Mouse (Mus musculus): ENCODE results near the gene Cox4i2. TPM values are rescaled to one million over a fixed set of nuclear protein-coding genes. Genes with fewer than 3 reads are reported as not detected.
A peak's percentile ranks its signal among the peaks of the same experiment; 100 is the strongest.

The Cox4i2 gene
- polyA plus RNA-seq, 1 experiment from 2014 or later: 18.6 TPM

DNA sequence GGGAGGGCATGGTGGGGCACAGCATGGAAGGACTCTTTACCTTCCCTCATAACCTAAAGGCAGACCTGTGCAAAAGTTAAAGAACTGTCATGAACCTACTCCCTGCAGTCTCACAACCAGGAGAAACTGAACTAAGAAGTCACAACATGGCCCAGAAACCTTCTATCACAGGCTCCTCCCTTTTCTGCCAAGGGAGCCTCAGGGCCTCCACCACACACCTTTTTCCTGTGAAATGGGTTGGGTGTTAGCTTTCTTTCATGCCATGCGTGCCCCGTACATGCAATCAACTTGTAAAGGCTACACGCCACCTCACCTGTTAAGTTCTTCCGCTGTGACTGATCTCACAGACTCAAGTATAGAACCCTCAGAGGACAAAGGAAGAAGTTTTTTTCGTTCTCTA, 49.1 kb downstream of the Cox4i2 start:
- 84% methylated on average over 5 of the region's 5 CpGs for WGBS
- Histone ChIP-seq H3K27ac (replicated peaks in 1 of 2; ENCODE audit: control insufficient read depth in 1 of 2, insufficient read depth in 1 of 2, low read depth in 2 of 2, low read length in 2 of 2) (no peak overlapping the region), H3K27me3 (ENCODE audit: control insufficient read depth, insufficient read depth, low read length) (no peaks in the 10 kb centered on the region), H3K4me2 (ENCODE audit: low read length) (no peak overlapping the region), H3K36me3 (ENCODE audit: control insufficient read depth, insufficient read depth, low read length) (peaks cover 5% of the 10 kb centered on the region; the same call in 1 of the 2 replicates), H3K4me3 (ENCODE audit: control insufficient read depth in 1 of 2, insufficient read depth in 1 of 2, low read depth in 1 of 2, low read length in 2 of 2) (no peak overlapping the region), H3K9me3 (ENCODE audit: control insufficient read depth, low read length) (no peaks in the 10 kb centered on the region), H3K4me1 (ENCODE audit: control insufficient read depth in 2 of 2, insufficient read depth in 2 of 2, low read length in 2 of 2) (peaks cover 11 to 26% of the 10 kb centered on the region in 2 experiments), H3K9ac (ENCODE audit: low read length) (no peak overlapping the region)
- ATAC-seq (ENCODE audit: insufficient number of reproducible peaks, insufficient read depth, low FRiP score, low read depth): no peak

DNA sequence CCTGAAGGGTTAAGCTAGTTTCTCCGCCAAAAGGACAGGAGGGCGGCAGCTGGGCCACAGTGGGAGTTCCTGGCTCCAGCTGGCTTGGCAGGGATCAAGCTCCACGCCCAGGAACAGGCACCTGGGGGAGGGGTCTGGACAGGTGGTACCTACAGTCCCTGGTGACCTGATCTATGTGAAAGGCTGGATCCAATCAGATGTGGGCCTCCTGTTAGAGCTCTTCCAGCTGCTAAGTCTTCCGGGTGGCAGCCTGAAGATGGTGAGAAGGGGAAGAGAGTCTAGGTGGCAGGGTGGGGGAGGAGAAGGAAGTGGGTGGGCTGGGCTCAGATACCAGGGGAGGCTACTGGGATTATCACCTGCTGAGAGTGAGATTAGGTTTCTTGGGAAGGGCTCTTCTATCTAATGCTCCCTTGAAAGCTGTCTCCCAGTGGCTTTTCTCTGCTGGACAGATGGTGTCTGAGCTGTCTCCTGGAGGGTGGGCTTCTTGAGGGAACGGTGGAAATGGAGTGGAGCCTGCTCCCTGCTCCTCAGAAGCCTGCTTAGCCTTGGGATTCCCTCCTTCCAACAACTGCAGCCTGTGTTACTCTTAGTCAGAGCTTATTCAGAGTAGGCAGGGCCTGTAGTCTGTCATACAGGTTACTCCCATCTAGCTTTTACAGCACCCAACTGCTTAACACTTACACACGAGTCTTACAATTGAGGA, 50.6 kb downstream of the Cox4i2 start:
- no peak overlapping the region for H3K4me2 ChIP-seq (ENCODE audit: low read length)
- H3K36me3 ChIP-seq (ENCODE audit: control insufficient read depth, insufficient read depth, low read length): peaks cover 2% of the 10 kb centered on the region; the same call in 1 of the 2 replicates
- H3K4me3 ChIP-seq (ENCODE audit: control insufficient read depth in 1 of 2, insufficient read depth in 1 of 2, low read depth in 1 of 2, low read length in 2 of 2): no peak overlapping the region
- H3K9me3 ChIP-seq (ENCODE audit: control insufficient read depth, low read length): no peaks in the 10 kb centered on the region
- H3K27ac ChIP-seq (replicated peaks in 1 of 2; ENCODE audit: control insufficient read depth in 1 of 2, insufficient read depth in 1 of 2, low read depth in 2 of 2, low read length in 2 of 2): 0 out of 4 replicates have a peak overlapping the region, but pooled peaks have one; percentile 12 to 20
- no peak for ATAC-seq (ENCODE audit: insufficient number of reproducible peaks, insufficient read depth, low FRiP score, low read depth)
- no peak overlapping the region for H3K9ac ChIP-seq (ENCODE audit: low read length)
- no peaks in the 10 kb centered on the region for H3K27me3 ChIP-seq (ENCODE audit: control insufficient read depth, insufficient read depth, low read length)
- peaks cover 11 to 26% of the 10 kb centered on the region in 2 experiments for H3K4me1 ChIP-seq (ENCODE audit: control insufficient read depth in 2 of 2, insufficient read depth in 2 of 2, low read length in 2 of 2)
- WGBS: 17% methylated on average over 6 of the region's 6 CpGs

DNA sequence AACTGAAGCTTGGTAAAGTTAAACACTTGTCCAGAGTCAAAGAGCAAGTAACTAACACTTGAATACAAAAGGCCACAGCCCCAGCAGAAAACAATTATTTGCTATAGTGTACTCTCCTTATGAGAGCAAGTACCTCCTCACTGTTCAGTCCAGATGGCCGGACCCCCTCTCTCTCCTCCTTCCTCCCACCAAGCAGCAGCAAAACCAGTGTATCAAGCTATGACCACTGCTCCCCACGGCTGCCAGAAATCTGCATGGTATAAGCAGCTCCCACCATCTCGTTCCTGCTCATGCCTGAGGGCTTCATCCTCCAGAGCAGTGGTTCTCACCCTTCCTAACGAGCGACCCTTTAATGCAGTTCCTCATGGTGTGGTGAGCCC, 51.1 kb downstream of the Cox4i2 start:
- Histone ChIP-seq H3K27ac (replicated peaks in 1 of 2; ENCODE audit: control insufficient read depth in 1 of 2, insufficient read depth in 1 of 2, low read depth in 2 of 2, low read length in 2 of 2) (0 out of 4 replicates have a peak overlapping the region, but pooled peaks of 1 of the 2 experiments have one; percentile 20), H3K4me3 (ENCODE audit: control insufficient read depth in 1 of 2, insufficient read depth in 1 of 2, low read depth in 1 of 2, low read length in 2 of 2) (no peak overlapping the region), H3K9ac (ENCODE audit: low read length) (no peak overlapping the region), H3K36me3 (ENCODE audit: control insufficient read depth, insufficient read depth, low read length) (peaks cover 2% of the 10 kb centered on the region; the same call in 1 of the 2 replicates), H3K4me2 (ENCODE audit: low read length) (no peak overlapping the region), H3K4me1 (ENCODE audit: control insufficient read depth in 2 of 2, insufficient read depth in 2 of 2, low read length in 2 of 2) (peaks cover 11 to 26% of the 10 kb centered on the region in 2 experiments), H3K27me3 (ENCODE audit: control insufficient read depth, insufficient read depth, low read length) (no peaks in the 10 kb centered on the region), H3K9me3 (ENCODE audit: control insufficient read depth, low read length) (no peaks in the 10 kb centered on the region)
- 56% methylated on average over 5 of the region's 5 CpGs for WGBS
- no peak for ATAC-seq (ENCODE audit: insufficient number of reproducible peaks, insufficient read depth, low FRiP score, low read depth)

DNA sequence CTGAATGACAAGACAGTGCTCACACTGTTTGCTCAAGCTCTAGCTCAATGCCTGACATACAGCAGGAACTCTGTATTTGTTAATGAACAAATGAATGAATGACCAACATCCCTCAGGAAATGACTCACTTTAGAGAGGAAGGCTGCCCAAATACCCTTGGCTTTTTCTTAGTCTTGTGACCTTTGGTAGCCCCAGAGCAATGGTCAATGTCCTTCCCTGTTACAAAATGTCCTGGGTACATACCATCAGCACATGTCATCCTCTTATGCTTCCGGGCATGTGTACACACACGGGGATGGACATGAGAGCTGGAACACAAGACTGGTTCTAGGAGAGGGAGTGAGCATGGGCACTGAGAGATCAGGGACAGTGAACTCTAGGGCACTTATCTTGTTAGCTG, 52.1 kb downstream of the Cox4i2 start:
- Histone ChIP-seq H3K27me3 (ENCODE audit: control insufficient read depth, insufficient read depth, low read length) (no peaks in the 10 kb centered on the region), H3K4me1 (ENCODE audit: control insufficient read depth in 2 of 2, insufficient read depth in 2 of 2, low read length in 2 of 2) (peaks cover 12 to 27% of the 10 kb centered on the region in 2 experiments), H3K4me2 (ENCODE audit: low read length) (no peak overlapping the region), H3K4me3 (ENCODE audit: control insufficient read depth in 1 of 2, insufficient read depth in 1 of 2, low read depth in 1 of 2, low read length in 2 of 2) (no peak overlapping the region), H3K27ac (replicated peaks in 1 of 2; ENCODE audit: control insufficient read depth in 1 of 2, insufficient read depth in 1 of 2, low read depth in 2 of 2, low read length in 2 of 2) (peak overlapping the region in 1 of 2 experiments; percentile 53; a peak in 3 of 4 replicates), H3K36me3 (ENCODE audit: control insufficient read depth, insufficient read depth, low read length) (peaks cover 2% of the 10 kb centered on the region; the same call in 1 of the 2 replicates), H3K9ac (ENCODE audit: low read length) (no peak overlapping the region), H3K9me3 (ENCODE audit: control insufficient read depth, low read length) (no peaks in the 10 kb centered on the region)
- 48% methylated on average over 2 of the region's 2 CpGs for WGBS
- no peak for ATAC-seq (ENCODE audit: insufficient number of reproducible peaks, insufficient read depth, low FRiP score, low read depth)

DNA sequence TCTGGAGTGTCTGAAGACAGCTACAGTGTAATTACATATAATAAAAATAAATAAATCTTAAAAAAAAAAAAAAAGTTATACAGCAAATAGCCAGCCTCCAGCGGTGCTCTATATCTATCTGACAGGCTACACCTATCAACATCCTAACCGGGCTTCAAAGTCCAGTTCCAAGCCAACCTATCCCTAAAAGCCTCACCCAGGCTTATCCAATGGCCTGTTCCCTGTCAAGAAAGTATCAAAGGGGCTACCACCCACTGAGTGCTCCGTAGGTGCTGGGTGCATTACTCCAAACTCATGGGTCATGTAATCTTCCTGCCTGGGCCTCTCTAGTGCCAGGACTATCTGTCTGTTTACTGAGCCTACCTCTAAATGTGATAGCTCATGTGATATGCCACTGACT, 54.2 kb downstream of the Cox4i2 start:
- WGBS: 70% methylated on average over 3 of the region's 3 CpGs
- H3K4me1 ChIP-seq (ENCODE audit: control insufficient read depth in 2 of 2, insufficient read depth in 2 of 2, low read length in 2 of 2): peaks cover 16 to 40% of the 10 kb centered on the region in 2 experiments
- ATAC-seq (ENCODE audit: insufficient number of reproducible peaks, insufficient read depth, low FRiP score, low read depth): no peak

DNA sequence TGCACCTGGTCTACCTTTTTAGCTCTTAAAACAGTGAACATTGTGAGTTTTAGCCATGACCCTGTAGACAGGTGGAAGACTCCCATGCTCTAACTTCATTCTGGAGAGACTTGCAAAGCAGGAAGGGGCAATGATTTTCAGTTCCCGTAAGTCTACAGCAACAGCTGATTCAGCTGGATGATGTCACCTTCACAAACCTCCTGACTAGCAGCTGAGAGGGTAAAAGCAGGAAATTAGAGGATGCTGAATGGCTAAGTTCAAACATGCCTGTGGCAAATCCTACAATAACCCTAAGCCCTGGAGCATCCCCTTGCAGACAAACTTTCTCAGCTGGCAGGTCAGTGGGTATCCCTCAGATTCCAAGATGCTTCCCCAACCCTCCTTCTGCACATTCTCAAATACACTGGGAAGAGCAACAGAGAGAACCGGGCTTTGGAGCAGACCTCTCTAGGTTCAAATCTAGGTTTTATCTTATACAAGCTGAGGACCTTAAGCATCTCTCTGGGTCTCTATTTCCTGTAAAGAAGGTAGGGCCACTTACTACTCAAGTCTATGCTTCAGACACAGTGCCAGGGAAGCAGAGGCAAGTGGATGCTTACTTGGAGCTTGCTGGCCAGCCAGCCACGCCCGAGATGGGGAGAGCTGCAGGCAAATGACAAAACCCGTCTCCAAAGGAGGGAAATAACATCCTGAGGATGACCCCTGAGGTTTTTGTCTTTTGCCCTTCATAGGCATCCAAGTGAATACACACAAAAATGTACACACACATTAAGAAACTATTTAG, 56.4 kb downstream of the Cox4i2 start:
- H3K36me3 ChIP-seq (ENCODE audit: control insufficient read depth, insufficient read depth, low read length): peaks cover 2% of the 10 kb centered on the region; the same call in 1 of the 2 replicates
- H3K27ac ChIP-seq (replicated peaks in 1 of 2; ENCODE audit: control insufficient read depth in 1 of 2, insufficient read depth in 1 of 2, low read depth in 2 of 2, low read length in 2 of 2): 0 out of 4 replicates have a peak overlapping the region, but pooled peaks of 1 of the 2 experiments have one; percentile 7
- no peak for ATAC-seq (ENCODE audit: insufficient number of reproducible peaks, insufficient read depth, low FRiP score, low read depth)
- no peaks in the 10 kb centered on the region for H3K27me3 ChIP-seq (ENCODE audit: control insufficient read depth, insufficient read depth, low read length)
- peaks cover 7 to 29% of the 10 kb centered on the region in 2 experiments for H3K4me1 ChIP-seq (ENCODE audit: control insufficient read depth in 2 of 2, insufficient read depth in 2 of 2, low read length in 2 of 2)
- no peak overlapping the region for H3K4me3 ChIP-seq (ENCODE audit: control insufficient read depth in 1 of 2, insufficient read depth in 1 of 2, low read depth in 1 of 2, low read length in 2 of 2)
- H3K4me2 ChIP-seq (ENCODE audit: low read length): no peak overlapping the region
- H3K9me3 ChIP-seq (ENCODE audit: control insufficient read depth, low read length): no peaks in the 10 kb centered on the region
- 62% methylated on average over 5 of the region's 5 CpGs for WGBS
- H3K9ac ChIP-seq (ENCODE audit: low read length): no peak overlapping the region

More for the DNA sequence above, 54.2 kb downstream of the Cox4i2 start:
- H3K9ac ChIP-seq (ENCODE audit: low read length): no peak overlapping the region
- peaks cover 2% of the 10 kb centered on the region; the same call in 1 of the 2 replicates for H3K36me3 ChIP-seq (ENCODE audit: control insufficient read depth, insufficient read depth, low read length)
- no peaks in the 10 kb centered on the region for H3K9me3 ChIP-seq (ENCODE audit: control insufficient read depth, low read length)
- H3K27ac ChIP-seq (replicated peaks in 1 of 2; ENCODE audit: control insufficient read depth in 1 of 2, insufficient read depth in 1 of 2, low read depth in 2 of 2, low read length in 2 of 2): no peak overlapping the region
- H3K4me3 ChIP-seq (ENCODE audit: control insufficient read depth in 1 of 2, insufficient read depth in 1 of 2, low read depth in 1 of 2, low read length in 2 of 2): no peak overlapping the region
- H3K4me2 ChIP-seq (ENCODE audit: low read length): no peak overlapping the region
- no peaks in the 10 kb centered on the region for H3K27me3 ChIP-seq (ENCODE audit: control insufficient read depth, insufficient read depth, low read length)

DNA sequence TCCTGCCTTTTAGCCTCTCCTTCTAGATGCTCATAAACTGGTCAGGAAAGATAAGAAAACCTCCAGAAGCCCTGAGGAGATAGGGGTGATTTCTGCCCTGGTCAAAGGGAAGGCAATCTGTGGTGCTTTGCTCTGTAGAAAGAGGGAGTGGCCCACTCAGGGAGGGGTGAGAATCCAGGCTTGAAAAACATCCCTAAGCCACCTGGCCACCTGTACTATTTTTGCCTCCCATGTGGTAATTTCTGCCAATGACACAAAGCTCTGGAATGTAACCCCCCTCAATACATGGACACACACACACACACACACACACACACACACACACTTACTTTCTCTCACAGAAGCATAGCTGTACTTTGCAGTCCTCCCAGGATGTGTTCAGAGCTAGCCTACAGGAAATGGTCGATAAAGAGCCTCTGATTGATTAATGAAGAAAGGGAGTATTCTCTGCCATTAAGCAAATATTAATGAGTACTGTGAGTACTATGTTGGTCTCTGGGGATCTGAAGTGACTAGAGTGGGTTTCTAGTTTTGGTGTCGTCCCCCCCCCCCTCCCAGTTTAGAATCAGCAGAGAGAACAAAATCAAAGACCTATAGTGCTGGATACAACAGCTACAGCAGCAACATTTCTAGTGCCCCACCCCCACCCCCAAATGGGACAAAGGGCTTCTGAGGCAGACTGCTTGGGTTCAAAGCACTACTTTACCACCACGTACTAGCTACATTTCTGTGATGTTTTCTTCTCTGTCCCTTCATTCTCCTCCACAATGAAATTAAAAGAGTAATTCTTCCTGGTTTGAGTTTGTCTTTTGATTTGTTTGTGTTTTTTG, 57.6 kb downstream of the Cox4i2 start:
- no peak overlapping the region for H3K4me3 ChIP-seq (ENCODE audit: control insufficient read depth in 1 of 2, insufficient read depth in 1 of 2, low read depth in 1 of 2, low read length in 2 of 2)
- H3K27me3 ChIP-seq (ENCODE audit: control insufficient read depth, insufficient read depth, low read length): no peaks in the 10 kb centered on the region
- H3K27ac ChIP-seq (replicated peaks in 1 of 2; ENCODE audit: control insufficient read depth in 1 of 2, insufficient read depth in 1 of 2, low read depth in 2 of 2, low read length in 2 of 2): no peak overlapping the region
- peaks cover 1% of the 10 kb centered on the region; the same call in 1 of the 2 replicates for H3K36me3 ChIP-seq (ENCODE audit: control insufficient read depth, insufficient read depth, low read length)
- H3K9ac ChIP-seq (ENCODE audit: low read length): no peak overlapping the region
- H3K4me2 ChIP-seq (ENCODE audit: low read length): no peak overlapping the region
- H3K4me1 ChIP-seq (ENCODE audit: control insufficient read depth in 2 of 2, insufficient read depth in 2 of 2, low read length in 2 of 2): peaks cover 5 to 23% of the 10 kb centered on the region in 2 experiments
- no peaks in the 10 kb centered on the region for H3K9me3 ChIP-seq (ENCODE audit: control insufficient read depth, low read length)
- 29% methylated on average over 3 of the region's 3 CpGs for WGBS
- 0 out of 2 replicates have a peak, but pooled peaks have one; percentile 33 for ATAC-seq (ENCODE audit: insufficient number of reproducible peaks, insufficient read depth, low FRiP score, low read depth)
